Mouse (Mus musculus): ENCODE measurements around the gene Agmo. TPM values are rescaled to one million over a fixed set of nuclear protein-coding genes. Genes with fewer than 3 reads are reported as not detected.

Agmo gene
- 1.9 and 2.4 TPM in 2 replicates for total RNA-seq (2014; rRNA removed)
- polyA plus RNA-seq (2015; fragmentation: Nextera tagmentation; extraction: Ambion mirVana) = 2.5 TPM in 2 replicates

DNA sequence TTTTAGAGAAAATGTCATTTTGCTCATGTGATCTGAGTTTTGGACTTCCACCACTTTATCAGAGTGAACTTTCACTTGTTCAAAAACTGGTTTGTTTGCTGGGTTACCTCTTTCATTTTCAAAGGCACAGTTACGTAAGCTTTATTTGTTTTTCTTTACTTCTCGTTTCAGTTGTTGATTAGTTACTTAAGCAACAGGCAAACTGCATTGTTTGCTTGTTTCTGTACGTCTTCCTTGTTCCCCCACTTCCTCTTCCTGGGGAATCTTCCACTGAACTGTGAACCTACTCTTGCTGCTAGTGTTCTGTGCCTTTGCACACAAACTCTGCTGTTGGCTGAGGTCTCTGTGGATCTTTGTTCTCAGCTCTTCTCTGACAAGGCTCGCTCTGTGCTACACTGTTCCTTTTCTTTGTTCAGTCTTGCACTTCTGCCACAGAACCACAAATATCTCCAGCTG is at the start of gene Agmo:
Agmo (plus strand) TSS at position 76 of the 456 bp plus-strand sequence.
- peak; percentile 74; the same call in 1 of the 2 replicates for ATAC-seq
- peak; percentile 15 for DNase-seq (ENCODE audit: low spot score)
- Histone ChIP-seq H3K36me3 (ENCODE audit: insufficient read depth, low read length) (no peaks in the 10 kb centered on the region), H3K4me3 (ENCODE audit: low read length) (peak within 1 kb of the TSS; percentile 13; the same call in 1 of the 2 replicates), H3K9me3 (ENCODE audit: low read length) (no peaks in the 10 kb centered on the region), H3K27ac (peak within 1 kb of the TSS; percentile 64; the same call in 1 of the 2 replicates), H3K27me3 (ENCODE audit: insufficient read depth, low read length) (no peaks in the 10 kb centered on the region), H3K9ac (replicated peaks; ENCODE audit: low read length) (no peak within 1 kb of the TSS), H3K4me2 (ENCODE audit: low read depth, low read length) (peak within 1 kb of the TSS; percentile 33), H3K4me1 (ENCODE audit: insufficient read depth, low read length) (no peaks in the 10 kb centered on the region)
- WGBS = 51% methylated on average over 4 of the region's 4 CpGs
- no peak for TF ChIP-seq CTCF (IDR thresholded peaks at IDR 0.05; ENCODE audit: low read depth)

DNA sequence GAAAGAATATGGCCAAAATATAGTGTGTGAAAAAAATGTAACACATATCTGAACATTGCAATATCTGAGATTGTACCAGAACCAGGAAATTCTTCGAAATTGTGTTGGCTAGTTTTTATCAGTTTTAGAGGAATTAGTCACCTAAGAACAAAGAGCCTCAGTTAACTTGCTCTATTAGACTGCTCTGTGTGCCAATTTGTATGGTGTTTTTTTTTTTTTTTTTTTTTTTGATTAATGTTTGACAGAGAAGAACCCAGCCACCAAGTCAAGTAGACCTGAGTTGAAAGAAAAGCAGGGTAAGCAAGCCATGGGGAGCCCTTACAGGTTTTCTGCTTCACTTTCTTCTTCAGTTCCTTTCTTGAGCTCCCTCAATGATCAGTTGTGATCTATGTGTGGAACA is 10.3 kb upstream of the Agmo start:
- H3K4me2 ChIP-seq (ENCODE audit: low read depth, low read length) = no peak overlapping the region
- no peak overlapping the region for H3K27ac ChIP-seq
- DNase-seq (ENCODE audit: low spot score) = no peak
- no peaks in the 10 kb centered on the region for H3K27me3 ChIP-seq (ENCODE audit: insufficient read depth, low read length)
- no peak overlapping the region for H3K4me3 ChIP-seq (ENCODE audit: low read length)
- H3K4me1 ChIP-seq (ENCODE audit: insufficient read depth, low read length) = no peaks in the 10 kb centered on the region
- H3K9me3 ChIP-seq (ENCODE audit: low read length) = no peaks in the 10 kb centered on the region
- no peak overlapping the region for H3K9ac ChIP-seq (replicated peaks; ENCODE audit: low read length)
- 88% methylated on average over 1 of the region's 1 CpGs for WGBS
- no peak for TF ChIP-seq CTCF (IDR thresholded peaks at IDR 0.05; ENCODE audit: low read depth)
- no peak for ATAC-seq
- H3K36me3 ChIP-seq (ENCODE audit: insufficient read depth, low read length) = no peaks in the 10 kb centered on the region

DNA sequence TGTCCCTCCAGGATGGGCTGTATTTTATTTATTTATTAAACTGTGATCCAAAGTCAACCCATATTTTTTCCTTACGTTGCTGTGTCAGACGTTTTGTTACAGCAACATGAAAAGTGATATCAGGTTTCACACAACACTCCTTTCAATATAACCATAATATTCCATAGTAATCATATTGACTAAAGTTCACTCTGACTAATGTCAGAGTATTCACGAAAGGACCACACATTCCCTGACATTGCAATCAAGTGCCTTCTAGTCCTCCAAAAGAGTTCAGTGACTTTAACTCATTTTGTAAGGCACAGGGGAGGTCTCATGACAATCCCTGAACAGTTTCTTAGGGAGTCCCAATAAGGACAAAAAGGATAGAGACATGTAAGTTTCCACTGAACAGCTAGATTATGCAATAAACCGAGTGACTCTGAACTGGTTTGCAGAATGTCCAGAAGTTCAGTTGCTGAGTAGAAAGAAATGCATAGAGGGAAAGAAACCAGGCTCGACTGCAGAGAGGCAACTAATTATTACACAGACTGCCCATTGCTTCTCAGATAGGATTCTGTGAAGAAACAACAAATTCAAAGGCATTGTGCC is 371 bp upstream of the Agmo start:
- H3K4me2 ChIP-seq (ENCODE audit: low read depth, low read length) = peak overlapping the region; percentile 33; the same call in 1 of the 2 replicates
- H3K9ac ChIP-seq (replicated peaks; ENCODE audit: low read length) = no peak overlapping the region
- H3K4me3 ChIP-seq (ENCODE audit: low read length) = no peak overlapping the region
- WGBS = 81% methylated on average over 5 of the region's 5 CpGs
- TF ChIP-seq CTCF (IDR thresholded peaks at IDR 0.05; ENCODE audit: low read depth) = no peak
- DNase-seq (ENCODE audit: low spot score) = no peak
- no peaks in the 10 kb centered on the region for H3K4me1 ChIP-seq (ENCODE audit: insufficient read depth, low read length)
- H3K9me3 ChIP-seq (ENCODE audit: low read length) = no peaks in the 10 kb centered on the region
- ATAC-seq = no peak
- H3K27me3 ChIP-seq (ENCODE audit: insufficient read depth, low read length) = no peaks in the 10 kb centered on the region
- H3K36me3 ChIP-seq (ENCODE audit: insufficient read depth, low read length) = no peaks in the 10 kb centered on the region
- 0 out of 2 replicates have a peak overlapping the region, but pooled peaks have one; percentile 64 for H3K27ac ChIP-seq

DNA sequence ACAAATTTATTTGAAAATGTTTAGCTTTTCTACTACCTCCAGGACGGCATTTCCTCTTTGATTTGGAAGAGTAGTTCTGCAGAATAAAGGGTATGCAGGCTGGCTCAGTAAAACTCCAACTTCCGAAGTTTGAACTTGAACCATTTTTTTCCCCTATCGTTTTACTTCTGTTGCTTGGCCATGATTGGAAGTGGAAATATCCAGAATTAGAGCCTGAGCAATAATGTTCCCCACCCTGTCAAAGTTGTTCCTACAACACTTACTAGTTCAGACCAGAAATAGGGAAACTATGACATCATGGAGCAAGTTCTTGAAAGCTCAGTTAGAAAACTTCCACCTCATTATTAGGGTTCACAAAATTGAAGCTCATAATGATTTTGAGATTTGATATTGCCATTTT is 1.0 kb downstream of the Agmo start:
- H3K4me3 ChIP-seq (ENCODE audit: low read length) = no peak overlapping the region
- H3K4me1 ChIP-seq (ENCODE audit: insufficient read depth, low read length) = no peaks in the 10 kb centered on the region
- H3K27ac ChIP-seq = no peak overlapping the region
- H3K27me3 ChIP-seq (ENCODE audit: insufficient read depth, low read length) = no peaks in the 10 kb centered on the region
- no peak overlapping the region for H3K9ac ChIP-seq (replicated peaks; ENCODE audit: low read length)
- ATAC-seq = no peak
- no peak for DNase-seq (ENCODE audit: low spot score)
- H3K9me3 ChIP-seq (ENCODE audit: low read length) = no peaks in the 10 kb centered on the region
- no peak overlapping the region; the same call in 1 of the 2 replicates for H3K4me2 ChIP-seq (ENCODE audit: low read depth, low read length)
- TF ChIP-seq CTCF (IDR thresholded peaks at IDR 0.05; ENCODE audit: low read depth) = no peak
- 77% methylated on average over 3 of the region's 3 CpGs for WGBS
- H3K36me3 ChIP-seq (ENCODE audit: insufficient read depth, low read length) = no peaks in the 10 kb centered on the region

DNA sequence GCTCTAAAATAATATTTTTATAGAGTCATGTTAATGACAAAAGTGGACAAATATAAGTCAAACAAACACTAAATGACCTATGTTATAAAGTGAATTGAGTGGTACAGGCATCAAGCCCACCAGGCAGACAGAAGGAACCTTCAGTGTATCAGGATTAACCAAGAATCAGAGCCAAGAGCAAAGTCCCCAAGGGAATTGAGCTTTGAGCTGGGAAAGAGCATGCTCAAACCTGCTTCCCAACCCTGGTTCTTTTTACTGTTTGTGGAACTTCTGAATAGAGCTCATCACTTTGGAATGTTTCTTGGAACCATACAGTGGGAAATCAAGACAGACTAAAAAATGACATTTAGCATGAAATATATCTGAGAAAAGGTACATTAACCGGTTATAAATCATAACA is 3.4 kb downstream of the Agmo start:
- peak; percentile 31 for DNase-seq (ENCODE audit: low spot score)
- Histone ChIP-seq H3K9me3 (ENCODE audit: low read length) (no peaks in the 10 kb centered on the region), H3K27ac (no peak overlapping the region), H3K4me1 (ENCODE audit: insufficient read depth, low read length) (no peaks in the 10 kb centered on the region), H3K27me3 (ENCODE audit: insufficient read depth, low read length) (no peaks in the 10 kb centered on the region), H3K4me2 (ENCODE audit: low read depth, low read length) (no peak overlapping the region), H3K36me3 (ENCODE audit: insufficient read depth, low read length) (no peaks in the 10 kb centered on the region), H3K4me3 (ENCODE audit: low read length) (no peak overlapping the region), H3K9ac (replicated peaks; ENCODE audit: low read length) (no peak overlapping the region)
- WGBS = 95% methylated on average over 1 of the region's 1 CpGs
- TF ChIP-seq CTCF (IDR thresholded peaks at IDR 0.05; ENCODE audit: low read depth) = no peak
- ATAC-seq = no peak

DNA sequence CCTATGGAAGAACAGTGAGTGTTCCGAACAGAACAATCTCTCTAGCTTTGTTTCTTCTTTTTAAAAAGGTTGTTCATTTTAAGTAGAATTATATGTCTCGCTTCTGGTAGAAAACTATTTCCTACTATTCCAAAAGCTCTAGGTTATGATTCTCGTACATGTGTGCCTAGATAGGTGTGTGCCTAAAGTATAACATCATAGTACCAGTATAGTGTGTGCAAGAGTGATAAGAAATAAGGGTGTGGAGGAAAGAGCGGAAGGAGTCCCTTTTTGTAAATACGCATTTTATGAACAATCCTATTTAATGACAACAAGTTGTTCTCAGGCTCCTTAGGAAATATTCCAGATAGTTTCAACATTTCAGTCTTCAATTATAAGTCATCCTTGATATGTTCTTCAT is 10.2 kb downstream of the Agmo start:
- no peaks in the 10 kb centered on the region for H3K9me3 ChIP-seq (ENCODE audit: low read length)
- TF ChIP-seq CTCF (IDR thresholded peaks at IDR 0.05; ENCODE audit: low read depth) = no peak
- ATAC-seq = no peak

DNA sequence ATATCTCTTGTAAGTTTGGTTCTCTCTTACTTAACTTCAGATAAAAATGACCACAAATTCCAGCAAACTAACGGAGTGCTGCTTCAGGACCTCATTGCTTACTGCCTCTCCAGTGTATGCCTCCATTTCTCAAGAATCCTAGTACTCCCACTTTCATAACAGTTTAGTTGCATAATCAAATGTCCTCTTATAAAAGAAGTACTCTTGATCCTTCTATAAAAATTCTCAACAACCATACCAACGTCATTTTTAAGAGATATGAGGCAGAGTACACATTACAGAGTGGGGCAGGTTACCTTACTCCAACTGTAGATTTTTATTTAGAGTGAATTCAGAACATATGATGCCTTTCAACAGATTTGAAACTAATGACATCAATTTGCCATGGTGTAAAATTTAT is 15.7 kb downstream of the Agmo start:
- Histone ChIP-seq H3K9ac (replicated peaks; ENCODE audit: low read length) (no peak overlapping the region), H3K27me3 (ENCODE audit: insufficient read depth, low read length) (no peaks in the 10 kb centered on the region), H3K4me3 (ENCODE audit: low read length) (no peak overlapping the region), H3K4me2 (ENCODE audit: low read depth, low read length) (no peak overlapping the region), H3K9me3 (ENCODE audit: low read length) (no peaks in the 10 kb centered on the region), H3K27ac (no peak overlapping the region), H3K4me1 (ENCODE audit: insufficient read depth, low read length) (no peaks in the 10 kb centered on the region), H3K36me3 (ENCODE audit: insufficient read depth, low read length) (no peaks in the 10 kb centered on the region)
- TF ChIP-seq CTCF (IDR thresholded peaks at IDR 0.05; ENCODE audit: low read depth) = no peak
- 78% methylated on average over 2 of the region's 2 CpGs for WGBS
- ATAC-seq (no peak), DNase-seq (ENCODE audit: low spot score) (no peak)

More for the DNA sequence above, 10.2 kb downstream of the Agmo start:
- H3K27me3 ChIP-seq (ENCODE audit: insufficient read depth, low read length) = no peaks in the 10 kb centered on the region
- no peak overlapping the region for H3K4me2 ChIP-seq (ENCODE audit: low read depth, low read length)
- H3K9ac ChIP-seq (replicated peaks; ENCODE audit: low read length) = no peak overlapping the region
- H3K4me1 ChIP-seq (ENCODE audit: insufficient read depth, low read length) = no peaks in the 10 kb centered on the region
- no peak overlapping the region for H3K4me3 ChIP-seq (ENCODE audit: low read length)
- no peak overlapping the region for H3K27ac ChIP-seq
- WGBS = 94% methylated on average over 5 of the region's 5 CpGs
- H3K36me3 ChIP-seq (ENCODE audit: insufficient read depth, low read length) = no peaks in the 10 kb centered on the region
- DNase-seq (ENCODE audit: low spot score) = no peak
